Mouse (Mus musculus) midbrain, embryonic 15.5 days (tissue): Measurements from ENCODE around the gene Ablim2. TPM values are rescaled to one million over a fixed set of nuclear protein-coding genes. Genes with fewer than 3 reads are reported as not detected.

Experiments used
- ATAC-seq: fragments of 200-750 bp; cut with Nextera tagmentation; replicated peaks from 2 replicates; pipeline ENCODE4 v1.8.0; 2017; ENCODE audit warnings: moderate TSS enrichment
- H3K27ac ChIP-seq: fragments of 300-500 bp; sonication (generic); 2 replicates; pipeline ENCODE4 v1.5.1; 2015; ENCODE audit warnings: mild to moderate bottlenecking, inconsistent platforms
- H3K27me3 ChIP-seq: fragments of 300-500 bp; sonication (generic); replicated peaks from 2 replicates; pipeline ENCODE4 v1.6.1; 2015; ENCODE audit warnings: inconsistent platforms
- H3K36me3 ChIP-seq: fragments of 300-500 bp; sonication (generic); replicated peaks from 2 replicates; pipeline ENCODE4 v1.6.1; 2015; ENCODE audit warnings: inconsistent platforms
- H3K4me1 ChIP-seq: fragments of 300-500 bp; sonication (generic); 2 replicates; pipeline ENCODE4 v1.6.1; 2015; ENCODE audit warnings: inconsistent platforms
- H3K4me2 ChIP-seq: fragments of 300-500 bp; sonication (generic); 2 replicates; pipeline ENCODE4 v1.6.1; 2015; ENCODE audit warnings: inconsistent platforms, mild to moderate bottlenecking, moderate library complexity
- H3K4me3 ChIP-seq: fragments of 300-500 bp; sonication (generic); 2 replicates; pipeline ENCODE4 v1.5.1; 2015; ENCODE audit warnings: mild to moderate bottlenecking, inconsistent platforms
- H3K9ac ChIP-seq: fragments of 300-500 bp; sonication (generic); 2 replicates; pipeline ENCODE4 v1.6.1; 2015; ENCODE audit warnings: mild to moderate bottlenecking, inconsistent platforms
- H3K9me3 ChIP-seq: fragments of 300-500 bp; sonication (generic); 2 replicates; pipeline ENCODE4 v1.6.1; 2016; ENCODE audit warnings: inconsistent platforms
- WGBS: fragments of 180-500 bp; shearing (Covaris S2); methylation state at CpG from one replicate; pipeline ENCODE4 v1.1.7; 2015; ENCODE audit warnings: mixed read lengths; 5-methylcytosine and 5-hydroxymethylcytosine counted together
- polyA plus RNA-seq: library from polyadenylated mRNA; unstranded; fragments of >200 nt; fragmentation: Nextera tagmentation; extraction: Ambion mirVana; gene quantifications from 2 replicates; pipeline ENCODE4 v1.2.1, GENCODE M21; 2015

The Ablim2 gene
- polyA plus RNA-seq: 21.3 and 25.7 TPM in 2 replicates

DNA sequence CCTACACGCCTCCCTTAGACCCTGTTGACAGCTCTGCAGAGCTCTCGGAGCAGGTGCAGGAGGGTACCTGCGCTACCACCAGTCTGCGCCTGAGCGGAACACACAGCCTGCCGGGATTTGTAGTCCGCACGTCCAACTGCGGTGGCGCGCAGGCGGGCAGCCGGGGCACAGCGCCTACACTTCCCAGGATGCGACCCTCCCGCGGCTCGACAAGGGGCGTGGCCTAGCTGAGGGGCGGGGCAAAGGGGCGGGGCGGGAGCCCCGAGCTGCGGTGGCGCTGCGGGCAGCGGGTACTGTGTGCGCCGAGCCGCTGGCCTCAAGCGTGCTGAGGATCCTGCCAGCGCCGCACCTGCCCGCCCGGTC is at the start of gene Ablim2:
Gene Ablim2, plus strand, starts transcription at position 242 of the 363 bp plus-strand sequence.
- H3K4me3 ChIP-seq: peak within 1 kb of the TSS; percentile 77
- peaks cover 25% of the 10 kb centered on the region for H3K27me3 ChIP-seq
- no peaks in the 10 kb centered on the region for H3K9me3 ChIP-seq
- no peaks in the 10 kb centered on the region for H3K36me3 ChIP-seq
- H3K4me1 ChIP-seq: peaks cover 19% of the 10 kb centered on the region
- peak within 1 kb of the TSS; percentile 84 for H3K27ac ChIP-seq
- ATAC-seq: peak; percentile 98
- under 1% methylated on average over 35 of the region's 35 CpGs for WGBS
- H3K4me2 ChIP-seq: peak within 1 kb of the TSS; percentile 97
- peak within 1 kb of the TSS; percentile 66 for H3K9ac ChIP-seq

DNA sequence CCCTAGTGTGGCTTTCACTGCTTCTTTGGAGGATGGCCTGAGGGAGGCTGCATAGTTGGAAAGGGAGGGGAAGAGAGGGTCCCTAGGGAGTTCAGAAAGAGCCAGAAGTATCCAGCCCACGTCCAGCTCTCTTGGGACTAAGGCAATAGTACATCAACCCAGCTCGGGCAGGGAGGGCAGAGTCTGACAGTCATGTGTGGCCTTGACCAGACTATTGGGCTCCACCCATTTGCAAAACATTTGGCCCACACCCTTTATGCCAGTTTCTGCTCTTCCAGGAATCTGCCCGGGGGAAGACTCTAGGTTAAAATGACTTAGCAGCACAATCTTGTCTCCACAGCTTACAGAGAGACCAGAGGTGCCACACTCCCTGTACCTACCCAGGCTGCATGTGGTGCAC is 47.2 kb upstream of the Ablim2 start:
- 78% methylated on average over 3 of the region's 3 CpGs for WGBS
- Histone ChIP-seq H3K9me3 (no peaks in the 10 kb centered on the region), H3K27me3 (no peaks in the 10 kb centered on the region), H3K4me1 (no peaks in the 10 kb centered on the region), H3K9ac (no peak overlapping the region), H3K4me3 (no peak overlapping the region), H3K36me3 (no peaks in the 10 kb centered on the region), H3K27ac (no peak overlapping the region), H3K4me2 (no peak overlapping the region)
- ATAC-seq: no peak

DNA sequence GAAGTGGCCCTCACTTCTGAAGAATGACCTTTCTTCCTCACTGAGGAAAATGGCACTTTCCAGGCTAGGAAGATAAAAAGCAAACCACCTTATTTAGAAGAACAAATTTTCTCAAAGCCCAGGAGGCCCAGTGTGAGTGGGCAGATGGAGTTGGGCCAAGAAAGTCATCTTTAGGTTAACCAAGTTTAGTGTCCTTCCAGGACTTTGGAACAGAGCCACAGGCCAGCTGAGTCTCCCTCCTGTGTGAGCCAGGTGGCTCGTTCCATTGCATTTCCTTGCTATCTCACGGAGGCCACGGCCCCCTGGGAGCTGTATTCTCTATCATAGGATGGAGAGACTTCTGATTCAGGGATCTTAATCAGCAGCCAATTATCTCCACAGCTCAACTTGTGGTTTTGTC is 46.7 kb upstream of the Ablim2 start:
- WGBS: 58% methylated on average over 3 of the region's 3 CpGs

GRCm38 (mm10) chr5:35712517-35712916 is 45.2 kb upstream of the Ablim2 start:
- no peak for ATAC-seq
- Histone ChIP-seq H3K9me3 (no peaks in the 10 kb centered on the region), H3K4me3 (no peak overlapping the region), H3K27me3 (no peaks in the 10 kb centered on the region), H3K4me1 (no peaks in the 10 kb centered on the region), H3K27ac (no peak overlapping the region), H3K36me3 (no peaks in the 10 kb centered on the region), H3K4me2 (no peak overlapping the region), H3K9ac (no peak overlapping the region)
- WGBS: 75% methylated on average over 5 of the region's 5 CpGs

More for the DNA sequence above, 46.7 kb upstream of the Ablim2 start:
- Histone ChIP-seq H3K9ac (no peak overlapping the region), H3K27me3 (no peaks in the 10 kb centered on the region), H3K4me1 (no peaks in the 10 kb centered on the region), H3K4me2 (no peak overlapping the region), H3K9me3 (no peaks in the 10 kb centered on the region), H3K36me3 (no peaks in the 10 kb centered on the region), H3K27ac (no peak overlapping the region), H3K4me3 (no peak overlapping the region)
- no peak for ATAC-seq

- Histone ChIP-seq H3K4me2 (no peak overlapping the region), H3K9me3 (no peaks in the 10 kb centered on the region), H3K27ac (no peak overlapping the region), H3K36me3 (no peaks in the 10 kb centered on the region), H3K9ac (no peak overlapping the region), H3K27me3 (no peaks in the 10 kb centered on the region), H3K4me3 (no peak overlapping the region), H3K4me1 (no peaks in the 10 kb centered on the region)
- ATAC-seq: peak; percentile 92
- WGBS: 51% methylated on average over 13 of the region's 13 CpGs
These were observed 43.9 kb upstream of the Ablim2 start for GRCm38 (mm10) chr5:35713649-35714354.

DNA sequence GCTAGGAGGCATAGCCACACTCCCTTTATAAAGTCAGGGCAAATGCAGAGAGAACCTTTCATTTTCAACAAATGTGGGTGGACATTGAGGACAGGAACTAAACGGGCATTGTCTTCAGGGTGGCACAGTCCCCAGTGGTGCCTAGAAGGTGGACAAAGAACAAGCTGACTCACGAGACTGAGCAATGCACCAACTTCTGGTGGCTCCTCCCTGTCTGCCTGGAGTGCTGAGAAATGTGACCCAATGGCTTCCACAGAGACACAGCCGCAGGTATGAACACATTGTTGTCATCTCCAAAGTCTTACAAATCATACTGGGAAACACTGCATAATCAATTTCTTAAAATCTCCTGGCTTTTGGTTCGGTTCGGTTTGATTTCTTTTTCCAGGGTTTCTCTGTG is 40.2 kb upstream of the Ablim2 start:
- no peak overlapping the region for H3K4me3 ChIP-seq
- H3K27me3 ChIP-seq: no peaks in the 10 kb centered on the region
- no peaks in the 10 kb centered on the region for H3K4me1 ChIP-seq
- no peaks in the 10 kb centered on the region for H3K36me3 ChIP-seq
- ATAC-seq: no peak
- no peak overlapping the region for H3K27ac ChIP-seq
- H3K4me2 ChIP-seq: no peak overlapping the region
- no peaks in the 10 kb centered on the region for H3K9me3 ChIP-seq
- H3K9ac ChIP-seq: no peak overlapping the region
- WGBS: 83% methylated on average over 5 of the region's 5 CpGs

DNA sequence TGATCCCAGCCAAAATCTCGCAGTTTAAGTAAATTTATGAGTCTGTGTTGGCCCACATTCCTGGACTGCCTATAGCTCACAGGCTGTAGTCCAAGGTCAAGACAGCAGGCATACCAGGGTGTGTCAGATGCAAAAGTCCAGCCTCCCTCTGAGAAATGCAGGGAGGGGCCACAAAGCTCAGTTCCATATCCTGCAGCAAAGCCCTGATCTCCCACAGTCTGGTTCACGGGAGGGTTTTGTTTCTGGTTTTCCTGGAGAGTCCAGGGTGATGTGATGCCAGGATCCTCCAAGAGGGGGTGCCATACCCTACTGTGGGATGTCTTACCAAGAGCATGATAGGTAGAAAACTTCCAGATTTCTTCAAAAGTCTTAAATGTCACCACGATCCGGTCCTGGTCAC is 39.7 kb upstream of the Ablim2 start:
- H3K9ac ChIP-seq: no peak overlapping the region
- no peaks in the 10 kb centered on the region for H3K9me3 ChIP-seq
- no peaks in the 10 kb centered on the region for H3K4me1 ChIP-seq
- H3K4me2 ChIP-seq: no peak overlapping the region
- H3K27ac ChIP-seq: no peak overlapping the region
- H3K27me3 ChIP-seq: no peaks in the 10 kb centered on the region
- ATAC-seq: no peak
- 61% methylated on average over 4 of the region's 4 CpGs for WGBS
- H3K36me3 ChIP-seq: no peaks in the 10 kb centered on the region
- no peak overlapping the region for H3K4me3 ChIP-seq

- Histone ChIP-seq H3K4me1 (no peaks in the 10 kb centered on the region), H3K9ac (no peak overlapping the region), H3K36me3 (no peaks in the 10 kb centered on the region), H3K27ac (no peak overlapping the region), H3K27me3 (no peaks in the 10 kb centered on the region), H3K4me2 (no peak overlapping the region), H3K4me3 (no peak overlapping the region), H3K9me3 (no peaks in the 10 kb centered on the region)
- no peak for ATAC-seq
- 80% methylated on average over 11 of the region's 11 CpGs for WGBS
These were observed 38.9 kb upstream of the Ablim2 start for GRCm38 (mm10) chr5:35718817-35719216.

GRCm38 (mm10) chr5:35719343-35719742 is 38.3 kb upstream of the Ablim2 start:
- no peaks in the 10 kb centered on the region for H3K36me3 ChIP-seq
- H3K27ac ChIP-seq: no peak overlapping the region
- H3K4me2 ChIP-seq: no peak overlapping the region
- H3K9ac ChIP-seq: no peak overlapping the region
- no peak overlapping the region for H3K4me3 ChIP-seq
- ATAC-seq: no peak
- no peaks in the 10 kb centered on the region for H3K4me1 ChIP-seq
- no peaks in the 10 kb centered on the region for H3K27me3 ChIP-seq
- no peaks in the 10 kb centered on the region for H3K9me3 ChIP-seq

DNA sequence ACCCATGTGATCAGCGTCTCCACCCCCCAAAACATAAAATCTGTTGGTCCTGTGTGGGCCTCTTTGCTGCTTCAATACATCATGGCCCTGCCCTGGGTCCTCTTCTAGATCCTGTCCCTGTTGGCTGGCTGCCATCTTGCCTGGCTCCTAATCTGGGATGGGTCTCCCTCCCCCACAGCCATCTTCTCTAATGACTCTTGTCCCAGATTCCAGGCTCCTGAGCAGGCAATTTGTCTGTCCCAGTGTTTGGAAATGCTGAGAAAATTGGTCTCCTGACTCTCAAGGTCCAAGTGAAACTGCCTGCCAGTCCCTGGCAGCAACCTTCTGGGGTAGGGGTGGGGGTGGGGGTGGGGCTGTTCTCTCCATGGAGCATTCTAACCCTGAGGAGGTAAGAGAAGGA is 37.8 kb upstream of the Ablim2 start:
- Histone ChIP-seq H3K4me2 (no peak overlapping the region), H3K4me3 (no peak overlapping the region), H3K27ac (no peak overlapping the region), H3K27me3 (no peaks in the 10 kb centered on the region), H3K4me1 (no peaks in the 10 kb centered on the region), H3K36me3 (no peaks in the 10 kb centered on the region), H3K9me3 (no peaks in the 10 kb centered on the region), H3K9ac (no peak overlapping the region)
- WGBS: 94% methylated on average over 1 of the region's 1 CpGs
- ATAC-seq: no peak

GRCm38 (mm10) chr5:35721933-35722332 is 35.7 kb upstream of the Ablim2 start:
- no peaks in the 10 kb centered on the region for H3K4me1 ChIP-seq
- no peak for ATAC-seq
- H3K27me3 ChIP-seq: no peaks in the 10 kb centered on the region
- no peaks in the 10 kb centered on the region for H3K36me3 ChIP-seq
- H3K9me3 ChIP-seq: no peaks in the 10 kb centered on the region
- no peak overlapping the region for H3K4me3 ChIP-seq
- no peak overlapping the region for H3K27ac ChIP-seq
- no peak overlapping the region for H3K4me2 ChIP-seq
- 96% methylated on average over 2 of the region's 2 CpGs for WGBS
- no peak overlapping the region for H3K9ac ChIP-seq

- Histone ChIP-seq H3K27me3 (no peaks in the 10 kb centered on the region), H3K4me2 (no peak overlapping the region), H3K4me1 (no peaks in the 10 kb centered on the region), H3K9me3 (no peaks in the 10 kb centered on the region), H3K4me3 (no peak overlapping the region), H3K36me3 (no peaks in the 10 kb centered on the region), H3K27ac (no peak overlapping the region), H3K9ac (no peak overlapping the region)
- ATAC-seq: no peak
- WGBS: 68% methylated on average over 2 of the region's 2 CpGs
These were observed 35.0 kb upstream of the Ablim2 start for GRCm38 (mm10) chr5:35722654-35723053.

DNA sequence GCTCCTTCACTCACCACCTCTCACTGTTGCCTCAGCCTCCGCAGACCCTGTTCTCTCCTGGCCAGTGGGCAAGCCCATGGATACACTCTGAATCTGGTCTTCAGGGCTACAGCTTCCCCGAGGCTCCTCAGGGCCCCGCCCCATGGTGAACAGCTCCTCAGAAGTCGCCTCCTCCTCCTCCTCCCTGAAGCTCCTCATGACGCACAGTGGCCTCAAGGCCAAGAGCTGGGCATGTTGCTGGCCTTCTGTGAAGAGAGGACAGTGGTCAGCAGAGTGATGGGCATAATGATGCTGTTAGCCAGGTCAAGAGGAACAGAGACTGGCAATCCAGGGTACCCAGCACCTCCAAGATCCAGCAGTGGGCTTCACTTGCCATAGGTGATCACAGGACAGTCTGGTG is 33.8 kb upstream of the Ablim2 start:
- Histone ChIP-seq H3K4me2 (no peak overlapping the region), H3K36me3 (no peaks in the 10 kb centered on the region), H3K9ac (no peak overlapping the region), H3K27ac (no peak overlapping the region), H3K4me3 (no peak overlapping the region), H3K4me1 (no peaks in the 10 kb centered on the region), H3K9me3 (no peaks in the 10 kb centered on the region), H3K27me3 (no peaks in the 10 kb centered on the region)
- 83% methylated on average over 5 of the region's 5 CpGs for WGBS
- ATAC-seq: no peak
